Mouse (Mus musculus): Measurements from ENCODE around the gene Rxra. TPM values are rescaled to one million over a fixed set of nuclear protein-coding genes. Genes with fewer than 3 reads are reported as not detected.

Gene Rxra
- polyA plus RNA-seq, 1 experiment from 2014 or later, result 4.2 TPM

DNA sequence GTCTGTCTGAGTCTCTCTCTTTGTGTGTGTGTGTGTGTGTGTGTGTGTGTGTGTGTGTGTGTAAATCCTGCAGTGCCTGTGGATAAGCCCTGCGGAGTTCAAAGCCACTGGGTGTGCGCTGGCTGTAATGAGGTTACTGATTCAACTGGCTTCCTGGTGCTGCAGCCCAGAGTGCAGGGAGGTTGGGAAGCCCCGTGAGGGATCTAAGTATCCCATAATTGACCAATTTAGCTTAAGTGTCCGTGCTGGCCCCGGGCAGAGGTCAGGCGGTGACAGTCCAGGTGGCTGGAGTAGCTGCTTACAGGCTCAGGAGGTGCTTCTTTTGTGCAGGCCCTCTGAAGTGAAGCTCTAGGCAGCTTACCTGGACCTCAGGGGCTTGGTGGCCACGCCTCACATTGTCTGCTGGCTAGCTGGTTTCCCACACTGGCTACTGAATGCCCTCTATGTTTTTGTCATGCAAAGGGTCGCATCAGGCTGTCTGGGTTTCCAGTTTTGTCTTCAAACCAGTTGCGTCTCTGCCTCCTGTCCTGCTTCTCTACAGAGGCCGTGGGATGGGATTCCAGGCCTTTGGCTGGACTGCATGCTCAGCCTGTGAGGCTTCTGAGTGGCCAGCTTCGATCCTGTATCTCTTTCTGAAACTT lies 7.9 kb downstream of the Rxra start:
- H3K9me3 ChIP-seq (replicated peaks; ENCODE audit: control insufficient read depth, low read length), result no peaks in the 10 kb centered on the region
- H3K9ac ChIP-seq (ENCODE audit: low read depth, low read length), result no peak overlapping the region
- H3K27ac ChIP-seq (ENCODE audit: low read depth, low read length), result no peak overlapping the region
- H3K4me1 ChIP-seq (ENCODE audit: control insufficient read depth, insufficient read depth, low read length), result peaks cover 90% of the 10 kb centered on the region
- ATAC-seq (replicated peaks; ENCODE audit: insufficient number of reproducible peaks, low FRiP score, low TSS enrichment), result no peak
- H3K4me2 ChIP-seq, result no peak overlapping the region
- H3K36me3 ChIP-seq (ENCODE audit: control insufficient read depth, insufficient read depth, low read length), result no peaks in the 10 kb centered on the region
- H3K4me3 ChIP-seq (ENCODE audit: low read depth, low read length), result no peak overlapping the region
- H3K27me3 ChIP-seq (ENCODE audit: control insufficient read depth, insufficient read depth, low read length), result no peaks in the 10 kb centered on the region
- WGBS (ENCODE audit: insufficient replicate concordance), result 52% methylated on average over 11 of the region's 11 CpGs

DNA sequence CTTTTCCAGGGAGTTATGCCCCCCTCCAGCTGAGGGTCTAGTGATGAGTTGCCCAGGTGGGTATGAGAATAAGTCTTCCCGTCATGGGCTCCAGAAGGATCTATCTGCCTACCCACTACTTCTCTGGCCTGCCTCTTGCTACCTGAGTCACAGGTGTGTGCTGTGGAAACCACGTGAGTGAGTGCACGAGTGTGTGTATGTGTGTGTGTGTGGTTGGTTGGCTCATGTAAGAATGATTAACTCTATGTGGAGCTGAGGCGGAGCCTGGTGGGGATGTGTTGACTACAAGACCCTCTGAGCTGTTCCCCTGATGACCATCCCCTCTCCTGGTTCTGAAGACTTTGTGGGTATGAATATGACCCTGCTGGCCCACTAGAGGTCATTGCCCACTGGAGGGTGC lies 9.7 kb downstream of the Rxra start:
- no peak overlapping the region for H3K4me2 ChIP-seq
- H3K9me3 ChIP-seq (replicated peaks; ENCODE audit: control insufficient read depth, low read length), result no peaks in the 10 kb centered on the region
- no peaks in the 10 kb centered on the region for H3K36me3 ChIP-seq (ENCODE audit: control insufficient read depth, insufficient read depth, low read length)
- no peak overlapping the region for H3K27ac ChIP-seq (ENCODE audit: low read depth, low read length)
- no peak overlapping the region for H3K4me3 ChIP-seq (ENCODE audit: low read depth, low read length)
- H3K9ac ChIP-seq (ENCODE audit: low read depth, low read length), result no peak overlapping the region
- no peak for ATAC-seq (replicated peaks; ENCODE audit: insufficient number of reproducible peaks, low FRiP score, low TSS enrichment)
- no peaks in the 10 kb centered on the region for H3K27me3 ChIP-seq (ENCODE audit: control insufficient read depth, insufficient read depth, low read length)
- 88% methylated on average over 4 of the region's 4 CpGs for WGBS (ENCODE audit: insufficient replicate concordance)
- H3K4me1 ChIP-seq (ENCODE audit: control insufficient read depth, insufficient read depth, low read length), result peaks cover 85% of the 10 kb centered on the region

DNA sequence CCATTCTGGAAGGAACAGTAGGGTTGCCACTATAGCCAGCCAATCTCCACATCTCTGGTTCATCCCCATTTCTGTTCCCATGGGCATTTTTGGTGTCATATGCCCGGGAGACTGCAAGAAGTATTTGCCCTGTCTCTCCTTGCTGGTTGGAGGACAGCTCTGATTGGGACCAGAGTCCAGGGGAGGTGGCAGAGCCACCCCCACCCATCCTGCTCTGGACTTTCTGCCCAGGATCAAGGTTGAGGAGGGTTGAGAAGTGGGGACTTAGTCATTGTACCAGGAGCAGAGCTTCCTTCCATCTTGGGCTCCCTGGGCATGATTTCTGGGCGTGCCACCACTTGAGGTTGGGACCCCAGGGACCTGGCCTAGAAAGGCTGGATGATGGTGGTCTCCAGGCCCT lies 10.1 kb downstream of the Rxra start:
- Histone ChIP-seq H3K9ac (ENCODE audit: low read depth, low read length) (no peak overlapping the region), H3K4me1 (ENCODE audit: control insufficient read depth, insufficient read depth, low read length) (peaks cover 85% of the 10 kb centered on the region), H3K4me2 (no peak overlapping the region), H3K9me3 (replicated peaks; ENCODE audit: control insufficient read depth, low read length) (no peaks in the 10 kb centered on the region), H3K36me3 (ENCODE audit: control insufficient read depth, insufficient read depth, low read length) (no peaks in the 10 kb centered on the region), H3K27ac (ENCODE audit: low read depth, low read length) (peak overlapping the region; percentile 15; the same call in 1 of the 2 replicates), H3K27me3 (ENCODE audit: control insufficient read depth, insufficient read depth, low read length) (no peaks in the 10 kb centered on the region), H3K4me3 (ENCODE audit: low read depth, low read length) (no peak overlapping the region)
- no peak for ATAC-seq (replicated peaks; ENCODE audit: insufficient number of reproducible peaks, low FRiP score, low TSS enrichment)
- WGBS (ENCODE audit: insufficient replicate concordance), result 85% methylated on average over 2 of the region's 2 CpGs

DNA sequence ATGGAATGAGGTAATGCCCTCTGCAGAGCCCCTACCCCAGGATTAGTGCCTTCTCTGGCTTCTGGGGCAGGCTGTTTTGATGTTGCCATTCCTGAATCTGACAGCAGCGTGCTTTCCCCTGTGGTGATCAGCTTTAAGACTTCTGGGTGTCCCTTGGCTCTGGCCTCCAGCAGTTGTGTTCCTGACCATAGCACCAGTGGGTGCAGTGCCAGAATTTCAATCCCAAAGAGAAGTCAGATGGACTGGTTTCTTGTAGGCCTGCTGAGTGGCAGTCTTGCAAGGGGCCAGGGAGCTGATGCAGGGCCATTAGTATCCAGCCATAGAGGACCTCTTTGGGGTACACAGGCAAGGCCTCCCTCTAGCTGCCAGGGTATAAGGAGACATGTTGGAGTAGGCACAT lies 10.8 kb downstream of the Rxra start:
- Histone ChIP-seq H3K27ac (ENCODE audit: low read depth, low read length) (peak overlapping the region; percentile 15; the same call in 1 of the 2 replicates), H3K4me1 (ENCODE audit: control insufficient read depth, insufficient read depth, low read length) (peaks cover 85% of the 10 kb centered on the region), H3K27me3 (ENCODE audit: control insufficient read depth, insufficient read depth, low read length) (no peaks in the 10 kb centered on the region), H3K36me3 (ENCODE audit: control insufficient read depth, insufficient read depth, low read length) (no peaks in the 10 kb centered on the region), H3K4me2 (no peak overlapping the region), H3K4me3 (ENCODE audit: low read depth, low read length) (no peak overlapping the region), H3K9ac (ENCODE audit: low read depth, low read length) (no peak overlapping the region), H3K9me3 (replicated peaks; ENCODE audit: control insufficient read depth, low read length) (no peaks in the 10 kb centered on the region)
- ATAC-seq (replicated peaks; ENCODE audit: insufficient number of reproducible peaks, low FRiP score, low TSS enrichment), result no peak
- WGBS (ENCODE audit: insufficient replicate concordance), result 22% methylated on average over 1 of the region's 1 CpGs

DNA sequence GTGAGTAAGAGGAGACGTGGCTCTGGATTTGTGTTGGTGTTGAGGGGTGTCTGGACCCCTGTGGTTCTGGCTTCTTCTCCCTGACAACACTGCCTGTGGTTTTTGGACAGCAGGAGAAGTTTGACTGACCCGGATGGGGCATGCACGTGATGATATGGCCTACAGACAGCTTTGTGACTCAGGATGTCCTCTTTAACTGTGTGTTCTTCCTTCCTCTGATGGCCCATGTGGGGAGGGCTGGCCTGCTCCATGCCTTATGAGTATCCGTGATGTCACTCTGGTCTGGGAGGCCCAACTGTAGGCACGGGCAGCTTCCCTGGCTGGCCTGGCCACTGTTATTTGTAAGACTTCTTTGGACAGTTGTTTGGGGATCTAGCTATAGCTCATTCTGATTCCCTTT lies 11.7 kb downstream of the Rxra start:
- Histone ChIP-seq H3K27ac (ENCODE audit: low read depth, low read length) (no peak overlapping the region), H3K4me1 (ENCODE audit: control insufficient read depth, insufficient read depth, low read length) (peaks cover 85% of the 10 kb centered on the region), H3K9me3 (replicated peaks; ENCODE audit: control insufficient read depth, low read length) (no peaks in the 10 kb centered on the region), H3K27me3 (ENCODE audit: control insufficient read depth, insufficient read depth, low read length) (no peaks in the 10 kb centered on the region), H3K36me3 (ENCODE audit: control insufficient read depth, insufficient read depth, low read length) (no peaks in the 10 kb centered on the region), H3K4me3 (ENCODE audit: low read depth, low read length) (no peak overlapping the region), H3K9ac (ENCODE audit: low read depth, low read length) (no peak overlapping the region), H3K4me2 (peak overlapping the region; percentile 9; the same call in 1 of the 2 replicates)
- WGBS (ENCODE audit: insufficient replicate concordance), result 59% methylated on average over 5 of the region's 5 CpGs
- no peak for ATAC-seq (replicated peaks; ENCODE audit: insufficient number of reproducible peaks, low FRiP score, low TSS enrichment)

DNA sequence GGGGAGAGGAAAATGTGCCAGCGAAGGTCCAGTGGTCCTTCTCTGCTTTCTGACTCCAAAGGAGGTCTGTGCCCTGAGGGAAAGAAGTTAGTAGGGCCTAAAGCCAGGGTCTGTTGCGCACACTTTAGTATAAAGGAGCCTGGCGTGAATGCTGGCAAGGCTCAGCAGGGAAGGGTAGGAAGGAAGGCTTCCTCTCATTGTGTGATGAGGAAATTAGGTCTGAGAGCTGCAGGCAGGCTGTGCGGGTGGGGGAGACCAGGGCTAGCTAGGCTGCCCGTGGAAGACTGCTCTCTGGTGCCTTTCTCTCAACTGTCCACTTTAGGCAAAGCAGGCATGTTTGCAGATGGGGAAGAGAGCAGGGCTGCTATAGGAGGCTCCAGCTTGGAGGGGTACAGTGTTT lies 14.5 kb downstream of the Rxra start:
- 51% methylated on average over 5 of the region's 5 CpGs for WGBS (ENCODE audit: insufficient replicate concordance)
- peak overlapping the region; percentile 66 for H3K27ac ChIP-seq (ENCODE audit: low read depth, low read length)
- no peak for ATAC-seq (replicated peaks; ENCODE audit: insufficient number of reproducible peaks, low FRiP score, low TSS enrichment)
- no peak overlapping the region for H3K4me3 ChIP-seq (ENCODE audit: low read depth, low read length)
- H3K27me3 ChIP-seq (ENCODE audit: control insufficient read depth, insufficient read depth, low read length), result peaks cover 6% of the 10 kb centered on the region
- peak overlapping the region; percentile 16; the same call in 1 of the 2 replicates for H3K4me2 ChIP-seq
- H3K36me3 ChIP-seq (ENCODE audit: control insufficient read depth, insufficient read depth, low read length), result no peaks in the 10 kb centered on the region
- H3K9ac ChIP-seq (ENCODE audit: low read depth, low read length), result no peak overlapping the region
- H3K4me1 ChIP-seq (ENCODE audit: control insufficient read depth, insufficient read depth, low read length), result peaks cover 86% of the 10 kb centered on the region
- no peaks in the 10 kb centered on the region for H3K9me3 ChIP-seq (replicated peaks; ENCODE audit: control insufficient read depth, low read length)

DNA sequence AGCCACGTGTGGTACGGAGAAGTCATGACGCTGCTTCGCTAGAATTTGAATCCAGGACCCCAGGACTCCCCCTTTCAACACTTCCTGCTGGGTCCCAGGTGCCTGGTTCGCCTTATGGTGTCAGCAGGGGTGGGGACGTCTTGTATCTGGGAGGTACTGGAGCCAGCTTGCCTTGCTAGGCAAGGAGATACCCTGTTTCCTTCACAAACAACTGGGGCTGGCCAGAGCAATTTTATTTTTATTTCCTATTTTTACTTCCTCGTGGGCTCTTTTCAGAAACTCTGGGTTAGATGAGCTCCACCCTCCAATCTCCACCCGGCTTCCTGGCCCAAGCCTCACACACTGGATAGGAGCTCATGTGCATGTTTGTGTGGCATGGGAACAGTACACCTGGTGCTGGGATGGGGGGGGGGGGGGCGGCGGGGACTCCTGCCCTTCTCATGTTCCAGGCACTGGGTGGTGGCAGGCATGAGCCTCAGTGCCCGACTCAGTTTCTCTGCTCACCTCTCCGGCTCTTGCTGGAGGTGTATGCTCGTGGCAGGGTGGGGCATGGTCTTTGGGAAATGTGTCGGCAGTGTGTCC lies 15.0 kb downstream of the Rxra start:
- no peak overlapping the region for H3K4me3 ChIP-seq (ENCODE audit: low read depth, low read length)
- no peaks in the 10 kb centered on the region for H3K9me3 ChIP-seq (replicated peaks; ENCODE audit: control insufficient read depth, low read length)
- peak overlapping the region; percentile 66; the same call in 1 of the 2 replicates for H3K27ac ChIP-seq (ENCODE audit: low read depth, low read length)
- H3K4me1 ChIP-seq (ENCODE audit: control insufficient read depth, insufficient read depth, low read length), result peaks cover 81% of the 10 kb centered on the region
- no peak for ATAC-seq (replicated peaks; ENCODE audit: insufficient number of reproducible peaks, low FRiP score, low TSS enrichment)
- H3K36me3 ChIP-seq (ENCODE audit: control insufficient read depth, insufficient read depth, low read length), result no peaks in the 10 kb centered on the region
- peaks cover 6% of the 10 kb centered on the region for H3K27me3 ChIP-seq (ENCODE audit: control insufficient read depth, insufficient read depth, low read length)
- no peak overlapping the region for H3K9ac ChIP-seq (ENCODE audit: low read depth, low read length)
- H3K4me2 ChIP-seq, result peak overlapping the region; percentile 16; the same call in 1 of the 2 replicates
- WGBS (ENCODE audit: insufficient replicate concordance), result 65% methylated on average over 14 of the region's 14 CpGs

DNA sequence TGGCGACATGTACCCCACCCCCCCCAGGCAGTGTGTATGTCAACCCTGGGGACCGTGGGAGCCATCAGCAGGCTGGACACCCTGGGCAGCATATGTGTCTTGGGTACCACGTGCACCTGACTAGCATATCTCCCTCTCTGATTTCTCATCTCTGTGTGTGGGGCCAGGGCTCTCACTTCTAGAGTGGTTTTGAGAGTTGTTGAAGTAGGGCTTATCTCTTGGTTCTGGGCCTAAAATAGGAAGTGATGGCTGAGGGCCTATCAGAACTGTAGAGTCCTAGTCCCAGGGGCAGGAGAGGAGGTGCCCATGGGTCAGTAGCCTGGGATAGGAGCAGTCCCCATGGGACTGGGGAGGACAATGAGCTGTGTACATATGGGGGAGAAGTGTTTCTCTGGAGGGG lies 16.4 kb downstream of the Rxra start:
- Histone ChIP-seq H3K27me3 (ENCODE audit: control insufficient read depth, insufficient read depth, low read length) (peaks cover 6% of the 10 kb centered on the region), H3K9me3 (replicated peaks; ENCODE audit: control insufficient read depth, low read length) (no peaks in the 10 kb centered on the region), H3K36me3 (ENCODE audit: control insufficient read depth, insufficient read depth, low read length) (no peaks in the 10 kb centered on the region), H3K27ac (ENCODE audit: low read depth, low read length) (peak overlapping the region; percentile 37; the same call in 1 of the 2 replicates), H3K4me2 (peak overlapping the region; percentile 23; the same call in 1 of the 2 replicates), H3K9ac (ENCODE audit: low read depth, low read length) (no peak overlapping the region), H3K4me1 (ENCODE audit: control insufficient read depth, insufficient read depth, low read length) (peaks cover 67% of the 10 kb centered on the region), H3K4me3 (ENCODE audit: low read depth, low read length) (no peak overlapping the region)
- no peak; the same call in 1 of the 2 replicates for ATAC-seq (replicated peaks; ENCODE audit: insufficient number of reproducible peaks, low FRiP score, low TSS enrichment)
- 45% methylated on average over 3 of the region's 3 CpGs for WGBS (ENCODE audit: insufficient replicate concordance)

DNA sequence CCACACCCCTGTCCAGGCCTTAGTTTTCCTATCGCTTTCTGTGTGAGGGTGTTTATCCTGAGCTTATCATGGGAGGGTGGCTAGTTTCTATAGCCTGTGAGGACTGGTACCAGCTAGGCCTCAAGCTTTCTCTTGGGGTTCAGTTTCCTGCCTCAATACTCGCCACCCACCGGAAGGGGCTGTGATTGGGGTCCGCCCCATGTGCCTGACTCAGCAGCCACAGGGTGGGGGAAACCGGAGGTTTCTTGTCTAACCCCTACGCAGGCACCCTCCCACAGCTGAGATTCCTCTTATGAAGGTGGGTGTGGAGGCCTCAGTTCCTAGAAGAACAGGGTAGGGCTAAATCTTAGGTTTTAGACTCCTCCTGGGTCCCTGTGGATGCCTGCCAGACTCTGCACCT lies 17.4 kb downstream of the Rxra start:
- WGBS (ENCODE audit: insufficient replicate concordance), result 53% methylated on average over 6 of the region's 6 CpGs
- H3K27ac ChIP-seq (ENCODE audit: low read depth, low read length), result peak overlapping the region; percentile 37; the same call in 1 of the 2 replicates

More for the DNA sequence above, 17.4 kb downstream of the Rxra start:
- H3K36me3 ChIP-seq (ENCODE audit: control insufficient read depth, insufficient read depth, low read length), result no peaks in the 10 kb centered on the region
- peaks cover 12% of the 10 kb centered on the region for H3K27me3 ChIP-seq (ENCODE audit: control insufficient read depth, insufficient read depth, low read length)
- no peak overlapping the region for H3K4me2 ChIP-seq
- no peaks in the 10 kb centered on the region for H3K9me3 ChIP-seq (replicated peaks; ENCODE audit: control insufficient read depth, low read length)
- no peak overlapping the region for H3K4me3 ChIP-seq (ENCODE audit: low read depth, low read length)
- H3K9ac ChIP-seq (ENCODE audit: low read depth, low read length), result no peak overlapping the region
- no peak for ATAC-seq (replicated peaks; ENCODE audit: insufficient number of reproducible peaks, low FRiP score, low TSS enrichment)
- H3K4me1 ChIP-seq (ENCODE audit: control insufficient read depth, insufficient read depth, low read length), result peaks cover 66% of the 10 kb centered on the region
